Mouse (Mus musculus): ENCODE data around the gene Alpl.

Alpl gene

DNA sequence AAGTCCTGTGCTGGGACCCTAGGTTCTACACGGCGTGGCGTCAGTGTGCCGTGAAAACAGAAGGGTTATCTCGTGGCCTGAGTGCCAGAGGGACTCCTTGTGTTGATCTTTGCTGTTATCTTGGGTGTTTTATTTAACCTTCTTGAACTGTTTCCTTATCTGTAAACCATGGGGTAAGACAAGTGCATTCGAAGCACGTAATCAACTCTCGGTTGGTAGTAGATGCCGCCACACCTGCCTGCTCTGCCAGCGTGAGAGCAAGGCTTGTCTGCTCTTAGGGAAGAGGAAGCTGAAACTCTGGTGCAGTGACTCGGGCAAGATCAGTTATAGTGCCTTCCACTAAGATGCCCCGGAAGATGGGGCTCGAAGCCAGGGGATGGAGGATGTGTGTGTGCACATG, 83.2 kb downstream of the Alpl start:
- no peak overlapping the region for H3K4me3 ChIP-seq (replicated peaks; ENCODE audit: low read length)
- no peak for TF ChIP-seq NANOG (IDR thresholded peaks at IDR 0.05; ENCODE audit: borderline replicate concordance, low read length)
- no peak for TF ChIP-seq CTCF (conservative IDR thresholded peaks at IDR 0.05; ENCODE audit: low read length)

GRCm38 (mm10) chr4:137707216-137707990, 88.8 kb downstream of the Alpl start:
- Histone ChIP-seq H3K4me1 (replicated peaks; ENCODE audit: low read depth, low read length) (peaks cover 63% of the 10 kb centered on the region), H3K9me3 (ENCODE audit: low read length) (no peaks in the 10 kb centered on the region), H3K4me3 (replicated peaks; ENCODE audit: low read length) (peak overlapping the region; percentile 80), H3K27me3 (ENCODE audit: insufficient read depth, low read length) (peaks cover 27% of the 10 kb centered on the region), H3K36me3 (ENCODE audit: insufficient read depth, low read length) (no peaks in the 10 kb centered on the region)
- TF ChIP-seq POU5F1 (IDR thresholded peaks at IDR 0.05; ENCODE audit: borderline replicate concordance, low read length) (no peak), CTCF (conservative IDR thresholded peaks at IDR 0.05; ENCODE audit: low read length) (no peak), NANOG (IDR thresholded peaks at IDR 0.05; ENCODE audit: borderline replicate concordance, low read length) (no peak)

More for the DNA sequence above, 83.2 kb downstream of the Alpl start:
- Histone ChIP-seq H3K9me3 (ENCODE audit: low read length) (no peaks in the 10 kb centered on the region), H3K36me3 (ENCODE audit: insufficient read depth, low read length) (no peaks in the 10 kb centered on the region), H3K27me3 (ENCODE audit: insufficient read depth, low read length) (peaks cover 40% of the 10 kb centered on the region), H3K4me1 (replicated peaks; ENCODE audit: low read depth, low read length) (peaks cover 68% of the 10 kb centered on the region)

DNA sequence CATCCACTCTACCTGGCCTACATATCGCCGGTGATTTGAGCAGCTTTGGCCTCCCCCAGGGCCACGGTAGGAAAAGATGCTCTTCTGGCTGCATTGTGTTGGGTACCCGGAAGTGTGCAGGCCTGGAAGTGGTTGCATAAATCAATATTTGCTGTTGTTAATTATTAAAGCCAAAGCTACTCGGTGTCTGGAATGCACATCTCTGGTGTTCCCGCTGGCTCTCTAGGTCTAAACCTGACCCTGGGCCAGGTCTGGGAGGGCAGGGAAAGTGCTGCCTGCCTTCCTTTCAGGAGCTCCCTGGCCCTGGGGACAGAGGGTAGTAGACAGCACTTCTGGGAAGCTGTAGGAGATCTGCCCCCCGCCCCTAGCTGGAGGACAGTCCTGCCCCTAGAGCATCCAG, 89.7 kb downstream of the Alpl start:
- Histone ChIP-seq H3K36me3 (ENCODE audit: insufficient read depth, low read length) (no peaks in the 10 kb centered on the region), H3K4me1 (replicated peaks; ENCODE audit: low read depth, low read length) (peaks cover 55% of the 10 kb centered on the region), H3K9me3 (ENCODE audit: low read length) (no peaks in the 10 kb centered on the region), H3K4me3 (replicated peaks; ENCODE audit: low read length) (peak overlapping the region; percentile 80; the same call in 1 of the 2 replicates), H3K27me3 (ENCODE audit: insufficient read depth, low read length) (peaks cover 27% of the 10 kb centered on the region)
- no peak for TF ChIP-seq POU5F1 (IDR thresholded peaks at IDR 0.05; ENCODE audit: borderline replicate concordance, low read length)
- TF ChIP-seq CTCF (conservative IDR thresholded peaks at IDR 0.05; ENCODE audit: low read length), result no peak
- TF ChIP-seq NANOG (IDR thresholded peaks at IDR 0.05; ENCODE audit: borderline replicate concordance, low read length), result no peak

DNA sequence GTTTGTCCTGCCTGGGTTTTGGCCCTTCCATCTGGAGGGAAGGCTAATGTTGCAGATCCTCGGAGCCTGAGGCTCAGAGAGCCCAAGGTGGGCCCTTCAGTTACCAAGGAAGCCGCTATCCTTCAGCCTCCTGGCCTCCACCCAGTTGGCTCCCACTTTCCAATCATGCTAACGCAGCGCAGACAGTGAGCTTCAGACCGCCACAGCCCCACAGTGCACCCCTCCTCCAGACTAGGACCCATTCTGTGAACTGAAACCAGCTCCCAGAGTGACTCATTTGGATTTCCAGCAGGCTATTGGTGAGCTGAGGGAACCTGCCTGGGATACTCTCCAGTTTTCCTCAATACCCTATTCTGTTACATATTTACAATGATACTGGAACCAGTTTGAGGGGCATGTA, 90.8 kb downstream of the Alpl start:
- peaks cover 27% of the 10 kb centered on the region for H3K27me3 ChIP-seq (ENCODE audit: insufficient read depth, low read length)
- peaks cover 53% of the 10 kb centered on the region for H3K4me1 ChIP-seq (replicated peaks; ENCODE audit: low read depth, low read length)
- no peaks in the 10 kb centered on the region for H3K36me3 ChIP-seq (ENCODE audit: insufficient read depth, low read length)
- no peak for TF ChIP-seq CTCF (conservative IDR thresholded peaks at IDR 0.05; ENCODE audit: low read length)
- H3K4me3 ChIP-seq (replicated peaks; ENCODE audit: low read length), result no peak overlapping the region
- no peaks in the 10 kb centered on the region for H3K9me3 ChIP-seq (ENCODE audit: low read length)

- Histone ChIP-seq H3K9me3 (ENCODE audit: low read length) (no peaks in the 10 kb centered on the region), H3K4me1 (replicated peaks; ENCODE audit: low read depth, low read length) (peaks cover 53% of the 10 kb centered on the region), H3K36me3 (ENCODE audit: insufficient read depth, low read length) (no peaks in the 10 kb centered on the region), H3K4me3 (replicated peaks; ENCODE audit: low read length) (no peak overlapping the region), H3K27me3 (ENCODE audit: insufficient read depth, low read length) (peaks cover 23% of the 10 kb centered on the region)
- TF ChIP-seq NANOG (IDR thresholded peaks at IDR 0.05; ENCODE audit: borderline replicate concordance, low read length), result no peak
- peak; percentile 50; the same call in 1 of the 2 replicates for TF ChIP-seq POU5F1 (IDR thresholded peaks at IDR 0.05; ENCODE audit: borderline replicate concordance, low read length)
- TF ChIP-seq CTCF (conservative IDR thresholded peaks at IDR 0.05; ENCODE audit: low read length), result no peak
Measured at GRCm38 (mm10) chr4:137704561-137704960, 91.6 kb downstream of the Alpl start.

DNA sequence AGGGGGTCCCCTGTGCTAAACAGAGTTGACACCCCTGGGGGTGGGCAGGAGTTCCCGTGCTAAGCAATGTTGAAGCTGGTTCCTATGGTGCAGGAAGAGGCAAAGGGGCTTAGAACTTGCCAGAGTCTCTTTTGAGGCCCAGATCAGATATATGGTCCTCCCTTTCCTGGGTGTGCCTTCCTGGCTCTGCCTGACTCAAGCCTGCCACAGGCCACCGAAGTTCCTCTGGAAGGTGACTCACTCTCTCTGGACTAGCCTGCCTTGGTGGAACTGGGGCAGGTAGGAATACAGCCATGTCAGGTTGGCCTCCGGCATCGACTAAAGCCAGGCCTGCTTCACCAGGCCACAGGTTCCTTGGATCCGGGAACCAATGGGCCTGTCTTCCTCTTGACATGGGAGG, 93.1 kb downstream of the Alpl start:
- Histone ChIP-seq H3K36me3 (ENCODE audit: insufficient read depth, low read length) (no peaks in the 10 kb centered on the region), H3K9me3 (ENCODE audit: low read length) (no peaks in the 10 kb centered on the region), H3K4me3 (replicated peaks; ENCODE audit: low read length) (no peak overlapping the region), H3K27me3 (ENCODE audit: insufficient read depth, low read length) (peaks cover 11% of the 10 kb centered on the region), H3K4me1 (replicated peaks; ENCODE audit: low read depth, low read length) (peaks cover 65% of the 10 kb centered on the region)
- TF ChIP-seq CTCF (conservative IDR thresholded peaks at IDR 0.05; ENCODE audit: low read length), result no peak
- no peak for TF ChIP-seq POU5F1 (IDR thresholded peaks at IDR 0.05; ENCODE audit: borderline replicate concordance, low read length)
- TF ChIP-seq NANOG (IDR thresholded peaks at IDR 0.05; ENCODE audit: borderline replicate concordance, low read length), result no peak

GRCm38 (mm10) chr4:137700960-137701359, 95.2 kb downstream of the Alpl start:
- H3K4me1 ChIP-seq (replicated peaks; ENCODE audit: low read depth, low read length), result peaks cover 67% of the 10 kb centered on the region
- no peak for TF ChIP-seq CTCF (conservative IDR thresholded peaks at IDR 0.05; ENCODE audit: low read length)
- TF ChIP-seq POU5F1 (IDR thresholded peaks at IDR 0.05; ENCODE audit: borderline replicate concordance, low read length), result no peak
- TF ChIP-seq NANOG (IDR thresholded peaks at IDR 0.05; ENCODE audit: borderline replicate concordance, low read length), result no peak
- H3K36me3 ChIP-seq (ENCODE audit: insufficient read depth, low read length), result no peaks in the 10 kb centered on the region
- H3K4me3 ChIP-seq (replicated peaks; ENCODE audit: low read length), result no peak overlapping the region
- 0 out of 2 replicates have a peak, but pooled peaks cover 5% of the 10 kb centered on the region for H3K27me3 ChIP-seq (ENCODE audit: insufficient read depth, low read length)
- H3K9me3 ChIP-seq (ENCODE audit: low read length), result no peaks in the 10 kb centered on the region

DNA sequence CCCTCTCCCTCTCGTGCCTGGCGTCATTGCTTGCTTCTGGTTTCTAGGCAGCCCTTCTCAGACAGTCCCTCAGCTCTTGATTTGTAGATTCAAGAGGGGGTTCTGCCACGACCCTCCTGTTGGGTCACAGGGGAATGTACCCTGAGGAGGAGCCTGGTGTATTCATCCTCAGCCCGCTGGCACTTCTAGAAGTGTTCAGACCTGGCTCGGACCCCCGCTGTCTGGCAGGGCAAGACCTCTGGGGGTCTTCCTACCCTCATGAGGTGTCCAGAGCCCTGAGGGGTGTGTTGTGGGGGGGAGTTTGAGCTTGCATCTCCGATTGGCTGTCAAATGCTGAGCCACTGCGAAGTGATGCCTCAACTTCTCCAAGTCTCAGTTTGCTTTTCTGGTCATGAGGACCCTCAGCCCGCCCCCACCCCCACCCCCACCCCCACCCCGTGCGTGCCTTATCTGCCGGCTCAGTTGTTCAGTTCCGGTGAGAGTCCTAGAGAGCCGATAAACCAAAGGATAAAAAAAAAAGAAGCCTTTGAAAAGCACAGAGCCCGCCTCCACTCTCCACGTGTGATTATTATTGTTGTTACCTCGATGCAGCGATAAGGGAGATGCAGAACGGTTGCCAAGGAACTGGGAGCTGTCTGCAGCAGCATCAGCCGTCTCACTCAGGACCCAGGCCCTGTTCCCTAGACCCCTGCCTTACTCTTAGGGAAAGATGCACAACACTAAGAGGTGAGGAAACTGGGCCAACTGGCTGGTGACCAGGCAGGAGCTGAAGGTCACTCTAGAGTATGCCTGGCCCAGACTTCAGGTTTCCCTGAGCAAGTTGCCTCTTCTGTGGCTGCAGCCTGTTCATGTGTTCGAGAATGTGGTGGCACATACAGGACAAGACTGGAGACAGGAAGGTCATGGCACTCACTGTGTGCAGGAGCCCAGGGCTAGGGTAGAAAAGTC, 96.6 kb downstream of the Alpl start:
- H3K27me3 ChIP-seq (ENCODE audit: insufficient read depth, low read length), result 0 out of 2 replicates have a peak, but pooled peaks cover 5% of the 10 kb centered on the region
- peaks cover 62% of the 10 kb centered on the region for H3K4me1 ChIP-seq (replicated peaks; ENCODE audit: low read depth, low read length)
- no peaks in the 10 kb centered on the region for H3K36me3 ChIP-seq (ENCODE audit: insufficient read depth, low read length)
- no peaks in the 10 kb centered on the region for H3K9me3 ChIP-seq (ENCODE audit: low read length)
- no peak overlapping the region for H3K4me3 ChIP-seq (replicated peaks; ENCODE audit: low read length)
- TF ChIP-seq POU5F1 (IDR thresholded peaks at IDR 0.05; ENCODE audit: borderline replicate concordance, low read length) (no peak), NANOG (IDR thresholded peaks at IDR 0.05; ENCODE audit: borderline replicate concordance, low read length) (no peak), CTCF (conservative IDR thresholded peaks at IDR 0.05; ENCODE audit: low read length) (no peak)

All from E14TG2a.4 (cell line).